Mouse (Mus musculus): ENCODE measurements around the gene Atg13.

The Atg13 gene

GRCm38 (mm10) chr2:91649152-91649551, 61.2 kb downstream of the Atg13 start:
- peak; percentile 17 for DNase-seq (ENCODE audit: low spot score)

- DNase-seq (ENCODE audit: low spot score), result peak; percentile 67
Measured at GRCm38 (mm10) chr2:91646733-91647132, 63.6 kb downstream of the Atg13 start.

GRCm38 (mm10) chr2:91645811-91646210, 64.6 kb downstream of the Atg13 start:
- DNase-seq (ENCODE audit: low spot score), result no peak

- no peak for DNase-seq (ENCODE audit: low spot score)
Measured at GRCm38 (mm10) chr2:91645354-91645753, 65.0 kb downstream of the Atg13 start.

DNA sequence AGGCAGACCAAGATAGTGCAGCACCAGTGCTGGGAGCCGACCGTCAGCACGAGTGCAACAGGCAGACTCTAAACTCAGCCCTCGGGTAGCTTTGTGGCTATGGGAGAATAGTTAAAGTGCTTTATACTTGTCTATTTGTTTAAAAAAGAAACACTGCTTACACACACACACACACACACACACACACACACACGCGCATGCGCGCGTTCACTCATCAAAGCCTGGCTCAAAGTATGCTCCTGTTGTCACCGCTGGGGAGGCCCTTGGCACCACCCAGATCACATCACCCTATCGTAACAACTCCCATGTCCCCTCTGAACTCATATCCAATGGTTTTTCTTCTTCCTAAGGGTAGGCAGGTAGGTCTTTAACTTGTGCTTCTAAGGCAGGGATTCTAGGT, 66.4 kb downstream of the Atg13 start:
- DNase-seq (ENCODE audit: low spot score), result no peak

DNA sequence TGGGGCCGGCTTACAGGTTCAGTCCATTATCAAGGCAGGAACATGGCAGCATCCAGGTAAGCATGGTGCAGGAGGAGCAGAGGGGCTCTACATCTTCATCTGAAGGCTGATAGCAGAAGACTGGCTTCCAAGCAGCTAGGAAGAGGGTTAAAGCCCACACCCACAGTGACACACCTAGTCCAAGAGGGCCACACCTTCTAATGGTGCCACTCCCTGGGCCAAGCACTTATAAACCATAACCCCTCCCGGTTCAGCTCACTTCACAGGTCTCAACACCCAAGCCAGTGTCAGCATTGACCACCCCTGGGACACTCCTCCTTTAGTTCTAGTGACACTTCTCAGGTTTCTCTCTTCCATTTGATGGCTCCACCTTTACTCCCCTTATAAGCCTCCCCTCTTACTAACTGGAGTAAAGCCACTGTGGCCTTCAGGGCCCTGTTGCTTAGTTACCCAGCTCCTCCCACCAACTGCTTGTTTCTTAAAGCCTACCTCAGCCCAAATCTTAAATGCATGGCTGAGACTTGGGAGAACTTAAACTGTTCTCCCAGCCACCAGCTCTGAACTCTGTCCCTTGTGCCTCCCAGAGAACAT, 67.5 kb downstream of the Atg13 start:
- DNase-seq (ENCODE audit: low spot score), result no peak

GRCm38 (mm10) chr2:91638931-91639330, 71.4 kb downstream of the Atg13 start:
- no peak for DNase-seq (ENCODE audit: low spot score)

DNA sequence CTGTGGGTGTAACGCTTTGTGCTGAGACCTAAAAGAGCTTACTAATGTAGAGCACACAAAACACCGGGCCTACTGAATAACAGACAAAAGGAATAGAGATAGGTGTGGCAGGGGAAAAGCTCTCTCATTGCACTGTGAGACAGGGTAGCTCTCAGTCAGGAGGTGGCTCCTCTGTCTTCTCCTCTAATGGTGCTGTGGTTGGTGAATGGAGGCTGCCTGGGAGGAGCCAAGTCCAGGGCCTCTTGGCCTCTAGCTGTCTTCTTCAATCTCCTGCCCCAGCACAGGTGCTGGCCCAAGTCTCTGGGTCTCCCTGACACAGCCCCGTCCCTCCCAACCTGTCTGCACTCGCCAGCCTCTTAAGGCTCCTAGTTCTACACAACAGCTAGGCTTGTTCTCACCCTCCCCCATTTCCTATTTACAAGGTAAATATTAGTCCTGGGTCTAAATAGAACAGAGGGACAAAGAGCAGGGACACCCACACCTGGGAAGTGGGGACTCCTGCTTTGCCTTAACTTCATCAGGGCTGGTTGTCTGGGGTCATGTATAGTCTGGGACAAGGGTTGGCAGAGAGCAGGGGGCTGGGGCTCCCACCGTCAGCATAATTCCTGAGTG, 73.5 kb downstream of the Atg13 start:
- no peak for DNase-seq (ENCODE audit: low spot score)

DNA sequence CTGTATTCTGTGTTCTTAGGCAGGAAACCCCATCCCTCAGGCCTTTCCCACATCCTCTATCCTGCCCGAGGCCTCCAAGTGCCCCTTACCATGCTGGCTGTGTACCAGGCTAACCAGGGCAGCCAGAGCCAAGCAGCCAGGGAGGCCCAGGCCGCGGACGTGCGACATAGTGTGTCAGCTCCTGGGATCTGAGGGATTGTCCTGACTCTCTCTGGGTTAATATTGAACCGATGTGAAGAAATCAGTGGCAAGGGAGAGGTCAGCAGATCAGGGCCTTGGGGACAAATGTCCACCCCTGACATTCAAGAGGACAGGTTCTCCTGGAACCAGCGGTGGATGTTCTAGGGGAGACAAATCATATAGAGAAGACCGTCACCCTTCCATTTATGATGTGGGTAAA, 74.1 kb downstream of the Atg13 start, which contains the start of gene F2:
TSS of gene F2 (minus strand) at position 186 of the 400 bp plus-strand sequence.
- DNase-seq (ENCODE audit: low spot score), result no peak

DNA sequence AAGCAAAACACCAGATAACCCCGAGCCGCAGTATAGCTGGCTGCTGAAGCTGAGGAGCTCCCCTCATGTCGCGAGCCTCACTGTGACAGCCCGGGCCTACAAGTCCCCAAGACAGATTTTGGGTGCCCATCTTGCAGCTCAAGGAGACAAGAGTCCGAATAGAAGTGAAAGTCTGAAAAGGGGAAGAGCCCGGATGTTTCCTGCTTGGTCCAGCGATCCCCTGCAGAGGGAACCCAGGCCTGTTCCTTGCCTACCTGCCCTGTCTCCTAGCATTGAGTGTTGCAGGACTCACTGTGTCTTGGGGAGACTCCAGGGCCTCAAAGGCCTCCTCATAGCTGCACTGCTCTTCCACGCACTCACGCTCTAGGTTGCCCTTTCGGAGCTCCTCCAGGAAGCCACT, 74.9 kb downstream of the Atg13 start:
- no peak for DNase-seq (ENCODE audit: low spot score)

DNA sequence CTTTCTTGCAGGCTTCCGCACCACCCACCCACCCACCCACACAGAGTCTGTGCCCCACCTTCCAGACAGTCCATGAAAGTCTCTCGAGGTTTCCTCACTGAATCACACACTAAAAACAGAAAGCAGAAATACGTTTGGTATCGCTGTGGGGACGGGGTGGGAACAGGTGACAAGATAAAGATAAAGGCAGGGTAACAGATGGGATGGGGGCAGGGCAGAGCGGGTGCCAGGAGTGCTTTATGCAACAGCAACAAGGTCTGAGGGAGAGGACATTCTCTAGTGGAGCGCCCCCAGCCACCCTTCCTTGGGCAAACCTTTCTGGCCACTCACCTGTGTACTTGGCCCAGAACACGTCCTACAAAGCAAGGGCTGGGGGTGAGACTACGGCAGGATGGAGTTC, 75.5 kb downstream of the Atg13 start:
- DNase-seq (ENCODE audit: low spot score), result no peak

GRCm38 (mm10) chr2:91633334-91633977, 76.9 kb downstream of the Atg13 start:
- DNase-seq (ENCODE audit: low spot score), result no peak

GRCm38 (mm10) chr2:91632316-91632715, 78.1 kb downstream of the Atg13 start:
- no peak for DNase-seq (ENCODE audit: low spot score)

GRCm38 (mm10) chr2:91631826-91632225, 78.5 kb downstream of the Atg13 start:
- DNase-seq (ENCODE audit: low spot score), result no peak

DNA sequence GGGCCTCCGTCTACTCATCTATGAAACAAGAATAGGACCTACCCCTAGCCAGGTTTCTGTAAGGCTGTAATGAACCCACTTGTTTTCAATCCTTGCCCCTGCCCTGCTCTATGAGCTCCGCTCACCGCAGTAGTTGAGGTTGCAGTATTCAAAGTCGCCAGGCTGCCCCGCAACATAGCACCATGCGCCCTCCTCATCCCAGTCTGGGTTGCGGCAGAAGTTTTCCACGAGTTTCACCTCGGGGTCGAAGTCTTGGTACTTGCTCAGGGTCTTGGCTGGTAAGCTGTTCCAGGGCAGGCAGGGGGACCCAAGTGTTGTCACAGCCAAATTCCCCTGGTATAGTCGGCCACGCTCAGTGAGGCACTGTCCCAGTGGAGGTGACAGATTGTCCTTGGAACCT, 80.0 kb downstream of the Atg13 start:
- no peak for DNase-seq (ENCODE audit: low spot score)

DNA sequence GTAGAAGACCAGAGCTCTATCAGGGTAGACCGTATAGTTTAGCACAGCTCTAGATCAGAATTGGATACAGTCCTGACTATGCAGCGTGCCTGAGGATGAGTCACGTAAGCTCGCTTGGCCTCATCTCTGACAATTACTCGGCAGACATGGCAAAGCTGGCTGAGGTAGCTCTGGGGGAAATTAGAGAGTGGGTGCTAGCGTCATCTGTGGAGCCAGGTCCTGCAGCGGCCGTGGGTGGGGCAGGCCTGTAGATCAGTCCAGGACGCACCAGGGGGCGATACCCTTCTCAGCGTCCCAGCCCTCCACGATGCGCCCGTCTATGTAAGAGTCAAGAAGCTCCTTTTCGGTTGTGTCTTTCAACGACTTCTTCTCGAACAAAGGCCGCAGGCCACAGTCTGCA, 80.7 kb downstream of the Atg13 start:
- no peak for DNase-seq (ENCODE audit: low spot score)

- DNase-seq (ENCODE audit: low spot score), result no peak
Measured at GRCm38 (mm10) chr2:91628171-91628570, 82.2 kb downstream of the Atg13 start.

DNA sequence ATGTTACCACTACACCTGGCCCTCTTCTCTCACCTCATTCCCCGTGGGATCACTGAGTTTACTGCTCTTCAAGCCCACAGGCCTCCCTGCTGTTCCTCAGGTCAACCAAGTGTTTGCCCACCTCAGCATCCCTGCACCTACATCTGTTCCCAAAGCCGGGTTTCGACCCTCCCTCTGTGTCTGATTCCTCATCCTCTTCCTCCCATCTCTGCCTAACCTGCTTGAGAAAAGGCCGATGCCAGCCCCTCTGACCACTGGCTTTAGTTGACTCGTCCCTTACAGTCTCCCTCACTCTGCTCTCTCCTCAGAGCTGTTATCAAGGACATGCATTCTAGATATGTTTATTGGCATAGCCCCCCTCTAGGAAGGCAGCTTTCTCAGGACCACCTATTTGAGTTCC, 82.9 kb downstream of the Atg13 start:
- DNase-seq (ENCODE audit: low spot score), result no peak
